42 mouse cellular contexts compared by ENCODE assay signal in genomic region chr2:93581271-93581670, GRCm38 (mm10). TPM values are rescaled to one million over a fixed set of nuclear protein-coding genes. Genes with fewer than 3 reads are reported as not detected.
"Had no signal": no experiment of that assay in that cellular context is flagged by ENCODE, and none has a peak within 500 bp of the region (broad histone marks: within the 10 kb centered on the region; RNA-seq: fewer than 3 reads in every experiment).

No protein-coding gene starts in this region.

- H3K36me3 ChIP-seq: heart, embryonic 10.5 days; heart, embryonic 12.5 days; hindbrain, embryonic 13.5 days; hindbrain, embryonic 15.5 days; kidney, embryonic 15.5 days; limb, embryonic 13.5 days; limb, embryonic 15.5 days had no signal

- ATAC-seq: hindbrain, postnatal 0 days; intestine, embryonic 16.5 days had no signal

- H3K4me1 ChIP-seq: hindbrain, embryonic 13.5 days; hindbrain, embryonic 15.5 days; limb, embryonic 15.5 days had no signal

- DNase-seq: gastrocnemius, adult 2 months; gastrocnemius, postnatal 10 days; gastrocnemius, postnatal 25 days; heart, adult 18-20 months; heart, postnatal 10 days; heart, postnatal 36 days; kidney, adult 11 months; kidney, adult 2 months; kidney, adult 9 months; kidney, postnatal 14 days; kidney, postnatal 36 days; layer of hippocampus, adult 9-11 months; layer of hippocampus, postnatal 36 days; left cerebral cortex, postnatal 4 days had no signal

- H3K27me3 ChIP-seq: hindbrain, embryonic 13.5 days; hindbrain, embryonic 15.5 days; limb, embryonic 15.5 days had no signal

- H3K27ac ChIP-seq: gastrocnemius, adult 2 months; heart, embryonic 10.5 days; hindbrain, embryonic 13.5 days; hindbrain, embryonic 15.5 days; hindbrain, postnatal 0 days; kidney, embryonic 15.5 days; kidney, postnatal 0 days; limb, embryonic 13.5 days; limb, embryonic 15.5 days had no signal

- H3K4me3 ChIP-seq: gastrocnemius, adult 2 months; heart, embryonic 10.5 days; heart, embryonic 12.5 days; hindbrain, embryonic 13.5 days; hindbrain, embryonic 15.5 days; kidney, embryonic 15.5 days; limb, embryonic 13.5 days; limb, embryonic 15.5 days had no signal

RNA-seq across cellular contexts. Expression of gene Gm10803, which starts 20.9 kb away (rescaled TPM):
- total RNA-seq: gastrocnemius, adult 2 months; gastrocnemius, postnatal 10 days; gastrocnemius, postnatal 25 days; gastrocnemius, postnatal 4 days; granulocyte monocyte progenitor cell, adult 5-6 weeks; heart, adult 18-20 months; heart, adult 8-10 months; heart, postnatal 10 days; heart, postnatal 36 days; hematopoietic stem cell, adult 5-6 weeks; hindbrain, postnatal 0 days; layer of hippocampus, adult 18-20 months; layer of hippocampus, adult 8-10 months; layer of hippocampus, postnatal 14 days; layer of hippocampus, postnatal 36 days; left cerebral cortex, adult 18-20 months; left cerebral cortex, adult 8-10 months; left cerebral cortex, postnatal 10 days; left cerebral cortex, postnatal 25 days; left cerebral cortex, postnatal 4 days; liver, adult 2 months had no signal
- polyA plus RNA-seq: heart, embryonic 10.5 days; heart, embryonic 12.5 days; heart, embryonic 14.5 days; heart, embryonic 16.5 days; hindbrain, embryonic 11.5 days; hindbrain, embryonic 13.5 days; hindbrain, embryonic 15.5 days; hindbrain, postnatal 0 days; intestine, embryonic 14.5 days; intestine, embryonic 16.5 days; kidney, adult 2 months; kidney, embryonic 15.5 days; kidney, postnatal 0 days; large intestine, adult 2 months; limb, embryonic 11.5 days; limb, embryonic 13.5 days; limb, embryonic 15.5 days; liver, adult 2 months had no signal
